Mouse (Mus musculus): ENCODE data around the gene Slc25a11.

DNA sequence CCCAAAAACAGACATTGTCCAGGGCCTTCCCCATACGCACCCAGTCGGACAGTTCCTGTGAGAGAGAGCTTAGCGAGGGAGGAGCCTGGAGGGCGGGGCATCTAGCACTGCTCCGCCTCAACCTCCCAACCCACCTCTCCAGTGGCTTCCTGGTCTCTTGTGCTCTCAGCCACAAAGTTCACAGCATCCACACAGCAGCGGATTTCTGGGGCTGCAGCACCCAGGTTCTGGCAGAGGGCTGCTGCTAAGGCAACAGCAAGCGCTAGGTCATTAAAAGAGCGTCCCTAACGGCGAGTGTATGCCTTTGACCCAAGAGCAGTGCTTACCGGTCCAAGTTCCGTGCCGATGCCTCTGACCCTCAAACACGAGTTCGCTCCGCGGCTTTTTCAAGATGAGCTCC is 32.2 kb downstream of the Slc25a11 start:
- TF ChIP-seq CTCF (IDR thresholded peaks at IDR 0.05; ENCODE audit: borderline replicate concordance, control insufficient read depth, extremely low read depth, insufficient read depth, low read length, poor library complexity), result no peak; the same call in 1 of the 2 replicates
- peak; percentile 58 for TF ChIP-seq POLR2A (IDR thresholded peaks at IDR 0.05; ENCODE audit: control insufficient read depth, extremely low read depth, insufficient read depth, low read length, poor library complexity)

Measured in thymus, adult 2 months (tissue).